Comparison of ENCODE assay signal across 8 mouse cellular contexts in genomic region chr1:64305427-64306213, GRCm38 (mm10).
DNase-seq lines count a peak whose midpoint lies in the region; ATAC-seq and TF ChIP-seq lines count a peak whose summit lies in the region.

No protein-coding gene starts in this region.

- H3K9me3 ChIP-seq in forebrain, embryonic 12.5 days, result no peaks in the 10 kb centered on the region
- H3K9me3 ChIP-seq in heart, postnatal 0 days (replicated peaks; ENCODE audit: control insufficient read depth, low read length), result no peaks in the 10 kb centered on the region
- no peaks in the 10 kb centered on the region for H3K9me3 ChIP-seq in liver, embryonic 15.5 days (replicated peaks)
- H3K9me3 ChIP-seq in neural tube, embryonic 15.5 days (replicated peaks), result no peaks in the 10 kb centered on the region

- no peak overlapping the region for H3K4me2 ChIP-seq in forebrain, embryonic 12.5 days
- peak overlapping the region; percentile 24 for H3K4me2 ChIP-seq in heart, postnatal 0 days (ENCODE audit: low read depth, low read length)
- H3K4me2 ChIP-seq in liver, embryonic 15.5 days, result no peak overlapping the region
- H3K4me2 ChIP-seq in neural tube, embryonic 15.5 days, result peak overlapping the region; percentile 28

- peaks cover 23% of the 10 kb centered on the region for H3K4me1 ChIP-seq in forebrain, embryonic 12.5 days
- H3K4me1 ChIP-seq in heart, postnatal 0 days (ENCODE audit: control insufficient read depth, insufficient read depth), result peaks cover 23% of the 10 kb centered on the region
- H3K4me1 ChIP-seq in liver, embryonic 15.5 days (replicated peaks), result peaks cover 5% of the 10 kb centered on the region; the same call in 1 of the 2 replicates
- H3K4me1 ChIP-seq in neural tube, embryonic 15.5 days, result peaks cover 22% of the 10 kb centered on the region

- 0 out of 2 replicates have a peak, but pooled peaks cover 4% of the 10 kb centered on the region for H3K27me3 ChIP-seq in forebrain, embryonic 12.5 days
- no peaks in the 10 kb centered on the region for H3K27me3 ChIP-seq in heart, postnatal 0 days (ENCODE audit: control insufficient read depth, insufficient read depth, low read length)
- H3K27me3 ChIP-seq in liver, embryonic 15.5 days, result no peaks in the 10 kb centered on the region
- H3K27me3 ChIP-seq in neural tube, embryonic 15.5 days (replicated peaks), result no peaks in the 10 kb centered on the region

- WGBS in forebrain, embryonic 12.5 days, result 56% methylated on average over 13 of the region's 13 CpGs
- WGBS in heart, postnatal 0 days, result 21% methylated on average over 13 of the region's 13 CpGs
- WGBS in liver, embryonic 15.5 days (ENCODE audit: insufficient replicate concordance), result 25% methylated on average over 13 of the region's 13 CpGs
- 23% methylated on average over 13 of the region's 13 CpGs for WGBS in neural tube, embryonic 15.5 days

- TF ChIP-seq POLR2A in brain, embryonic 14.5 days (IDR thresholded peaks at IDR 0.05; ENCODE audit: borderline replicate concordance, extremely low read depth, insufficient read depth, insufficient read length, poor library complexity, severe bottlenecking), result no peak

- peak; percentile 67 for DNase-seq in ES-CJ7 (ENCODE audit: low read depth, low spot score)
- peak; percentile 75 for DNase-seq in brain, embryonic 14.5 days (ENCODE audit: low read depth)
- peak; percentile 89 for DNase-seq in heart, postnatal 0 days (ENCODE audit: low spot score)
- DNase-seq in kidney, postnatal 14 days, result peak; percentile 72
- DNase-seq in retina, postnatal 1 day, result no peak

- no peak for ATAC-seq in forebrain, embryonic 12.5 days (ENCODE audit: low FRiP score)
- peak; percentile 83 for ATAC-seq in heart, postnatal 0 days (ENCODE audit: insufficient read depth, low read depth)
- peak; percentile 34; the same call in 1 of the 2 replicates for ATAC-seq in liver, embryonic 15.5 days (ENCODE audit: insufficient read depth)
- peak; percentile 75 for ATAC-seq in neural tube, embryonic 15.5 days (ENCODE audit: low FRiP score)

- H3K27ac ChIP-seq in forebrain, embryonic 12.5 days, result peak overlapping the region; percentile 59; the same call in 1 of the 2 replicates
- H3K27ac ChIP-seq in heart, postnatal 0 days (ENCODE audit: low read depth), result peak overlapping the region; percentile 86
- peak overlapping the region; percentile 57 for H3K27ac ChIP-seq in liver, embryonic 15.5 days (replicated peaks)
- peak overlapping the region; percentile 76 for H3K27ac ChIP-seq in neural tube, embryonic 15.5 days (replicated peaks)

- H3K9ac ChIP-seq in forebrain, embryonic 12.5 days, result no peak overlapping the region
- H3K9ac ChIP-seq in heart, postnatal 0 days (replicated peaks; ENCODE audit: low read depth, low read length), result no peak overlapping the region
- H3K9ac ChIP-seq in liver, embryonic 15.5 days, result no peak overlapping the region
- H3K9ac ChIP-seq in neural tube, embryonic 15.5 days (replicated peaks), result no peak overlapping the region

- no peak overlapping the region for H3K4me3 ChIP-seq in forebrain, embryonic 12.5 days (replicated peaks)
- H3K4me3 ChIP-seq in heart, postnatal 0 days (ENCODE audit: low read depth, low read length), result no peak overlapping the region
- H3K4me3 ChIP-seq in liver, embryonic 15.5 days (replicated peaks), result no peak overlapping the region
- no peak overlapping the region for H3K4me3 ChIP-seq in neural tube, embryonic 15.5 days (replicated peaks)

- peak; percentile 91; the same call in 1 of the 2 replicates for TF ChIP-seq EP300 in heart, postnatal 0 days (IDR thresholded peaks at IDR 0.05; ENCODE audit: low read depth)

- no peak for TF ChIP-seq CTCF in brain, embryonic 14.5 days (IDR thresholded peaks at IDR 0.05; ENCODE audit: borderline replicate concordance, extremely low read depth, insufficient read depth, insufficient read length)
- no peak for TF ChIP-seq CTCF in heart, postnatal 0 days (IDR thresholded peaks at IDR 0.05; ENCODE audit: low read depth)

- no peaks in the 10 kb centered on the region for H3K36me3 ChIP-seq in forebrain, embryonic 12.5 days (replicated peaks)
- no peaks in the 10 kb centered on the region for H3K36me3 ChIP-seq in heart, postnatal 0 days (replicated peaks; ENCODE audit: control insufficient read depth, insufficient read depth, low read length)
- no peaks in the 10 kb centered on the region for H3K36me3 ChIP-seq in liver, embryonic 15.5 days (replicated peaks)
- no peaks in the 10 kb centered on the region for H3K36me3 ChIP-seq in neural tube, embryonic 15.5 days

Comparison
In these comparisons a context has a peak if more than half of its experiments do, and no peak if none do; other contexts are left out.
1. H3K4me2 ChIP-seq: peak in heart, postnatal 0 days (single experiment) and neural tube, embryonic 15.5 days (single experiment); none in forebrain, embryonic 12.5 days (single experiment) and liver, embryonic 15.5 days (single experiment).
2. Peak in every context shown above with its lines, with median percentiles within 50 percentile points of each other: H3K27ac ChIP-seq.